22 mouse cellular contexts compared by ENCODE assay signal in the genomic region with DNA sequence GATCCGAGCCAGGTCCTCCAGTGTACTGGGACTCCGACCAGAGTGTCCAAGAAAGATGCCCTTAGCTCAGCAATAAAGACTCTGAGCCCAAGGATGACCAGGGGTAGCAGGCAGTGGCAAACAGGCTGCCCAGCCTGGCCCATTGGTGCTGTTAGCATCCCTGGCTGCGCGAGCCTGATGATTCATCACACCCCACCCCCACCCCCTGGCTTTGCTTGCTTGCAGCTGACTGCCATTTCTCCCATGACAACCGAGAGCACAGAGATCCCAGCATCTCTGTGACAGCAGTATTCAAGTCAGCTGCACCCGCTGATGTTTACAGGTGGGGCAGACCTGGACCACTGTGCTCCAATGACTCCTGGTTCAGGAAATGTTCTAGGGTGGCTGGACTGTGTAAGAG. TPM values are rescaled to one million over a fixed set of nuclear protein-coding genes. Genes with fewer than 3 reads are reported as not detected.
DNase-seq lines count a peak whose midpoint lies in the region; ATAC-seq lines count a peak whose summit lies in the region.
"Had no signal": no experiment of that assay in that cellular context is flagged by ENCODE, and none has a peak within 500 bp of the region (broad histone marks: within the 10 kb centered on the region; RNA-seq: fewer than 3 reads in every experiment).

No protein-coding gene starts in this region.

- H3K4me2 ChIP-seq in liver, embryonic 12.5 days: no peak overlapping the region
- H3K4me2 ChIP-seq: hindbrain, embryonic 13.5 days; liver, embryonic 11.5 days; lung, embryonic 15.5 days had no signal

- H3K4me1 ChIP-seq in liver, embryonic 12.5 days: 0 out of 2 replicates have a peak, but pooled peaks cover 5% of the 10 kb centered on the region
- H3K4me1 ChIP-seq: lung, embryonic 15.5 days had no signal

- no peak for DNase-seq in frontal cortex, postnatal 14 days (ENCODE audit: low spot score in 2 of 2)
- DNase-seq in right cerebral cortex, adult 18-20 months: peak; percentile 64
- no peak for DNase-seq in right cerebral cortex, postnatal 4 days
- peak; percentile 48 to 69 for DNase-seq in layer of hippocampus, postnatal 36 days
- peak; percentile 41 for DNase-seq in telencephalon, adult 2 months (ENCODE audit: low read depth, low spot score)
- DNase-seq in cerebellum, adult 9-11 months: no peak
- DNase-seq: adrenal gland, adult 8-10 months; B cell, adult 2 months; cerebellum, adult 9-10 months; heart, adult 11 months; kidney, adult 11 months; kidney, postnatal 10 days had no signal

- WGBS in liver, embryonic 12.5 days (ENCODE audit: insufficient replicate concordance): 73% methylated on average over 6 of the region's 6 CpGs

- H3K4me3 ChIP-seq in liver, embryonic 12.5 days: no peak overlapping the region
- H3K4me3 ChIP-seq: hindbrain, embryonic 13.5 days; lung, embryonic 15.5 days had no signal

- peaks cover 6% of the 10 kb centered on the region for H3K36me3 ChIP-seq in liver, embryonic 12.5 days
- H3K36me3 ChIP-seq: hindbrain, embryonic 13.5 days had no signal

- H3K9me3 ChIP-seq in liver, embryonic 12.5 days (replicated peaks): no peaks in the 10 kb centered on the region
- H3K9me3 ChIP-seq: hindbrain, embryonic 13.5 days; lung, embryonic 15.5 days had no signal

- ATAC-seq in frontal cortex, adult (ENCODE audit: low TSS enrichment): peak; percentile 96
- ATAC-seq in liver, embryonic 12.5 days: no peak
- ATAC-seq: forebrain, embryonic 14.5 days had no signal

- no peak overlapping the region for H3K27ac ChIP-seq in liver, embryonic 12.5 days
- H3K27ac ChIP-seq: hindbrain, embryonic 13.5 days; lung, embryonic 15.5 days had no signal

- H3K9ac ChIP-seq in liver, embryonic 12.5 days: no peak overlapping the region
- H3K9ac ChIP-seq: hindbrain, embryonic 13.5 days; lung, embryonic 15.5 days had no signal

- H3K27me3 ChIP-seq in liver, embryonic 12.5 days (replicated peaks): peaks cover 11% of the 10 kb centered on the region; the same call in 1 of the 2 replicates
- H3K27me3 ChIP-seq: hindbrain, embryonic 13.5 days; lung, embryonic 15.5 days had no signal

RNA-seq across cellular contexts. Expression of gene Tspan15, which starts 28.5 kb away (rescaled TPM):
- total RNA-seq in layer of hippocampus, postnatal 36 days (2021): 10 to 100 TPM; 18.3 to 18.5 TPM
- 8.9 and 11.6 TPM in 2 replicates for polyA plus RNA-seq in liver, embryonic 12.5 days (2016; fragmentation: Nextera tagmentation; extraction: Ambion mirVana)

RNA-seq across cellular contexts. Expression of gene Tacr2, which starts 49.7 kb away (rescaled TPM):
- total RNA-seq in layer of hippocampus, postnatal 36 days (2021): not detected
- polyA plus RNA-seq in liver, embryonic 12.5 days (2016; fragmentation: Nextera tagmentation; extraction: Ambion mirVana): not detected in 2 replicates
- total RNA-seq: megakaryocyte, adult 5-6 weeks; midbrain, postnatal 0 days had no signal
- polyA plus RNA-seq: forebrain, embryonic 14.5 days; heart, postnatal 0 days; hindbrain, embryonic 13.5 days; liver, embryonic 11.5 days; neural tube, embryonic 11.5 days had no signal

RNA-seq across cellular contexts. Expression of gene Fam241b, which starts 58.9 kb away (rescaled TPM):
- 10 to 100 TPM; 31.3 to 37.6 TPM for total RNA-seq in layer of hippocampus, postnatal 36 days (2021)
- polyA plus RNA-seq in liver, embryonic 12.5 days (2016; fragmentation: Nextera tagmentation; extraction: Ambion mirVana): 0.63 and 1.1 TPM in 2 replicates
- total RNA-seq: megakaryocyte, adult 5-6 weeks had no signal

Comparison
In these comparisons a context has a peak if more than half of its experiments do, and no peak if none do; other contexts are left out.
1. DNase-seq: peak in right cerebral cortex, adult 18-20 months (single experiment), layer of hippocampus, postnatal 36 days (2 of 2) and telencephalon, adult 2 months (single experiment); none in frontal cortex, postnatal 14 days (0 of 2), right cerebral cortex, postnatal 4 days (single experiment) and cerebellum, adult 9-11 months (single experiment).